Mouse (Mus musculus): ENCODE results near the gene Prr22. TPM values are rescaled to one million over a fixed set of nuclear protein-coding genes. Genes with fewer than 3 reads are reported as not detected.

Prr22 gene
- total RNA-seq, 2 experiments from 2014 or later = 0.48 to 0.49 TPM

GRCm38 (mm10) chr17:56799276-56799675 is 29.2 kb downstream of the Prr22 start:
- DNase-seq = no peak
- intact Hi-C loops (cut with DNase I) = no loop called here

DNA sequence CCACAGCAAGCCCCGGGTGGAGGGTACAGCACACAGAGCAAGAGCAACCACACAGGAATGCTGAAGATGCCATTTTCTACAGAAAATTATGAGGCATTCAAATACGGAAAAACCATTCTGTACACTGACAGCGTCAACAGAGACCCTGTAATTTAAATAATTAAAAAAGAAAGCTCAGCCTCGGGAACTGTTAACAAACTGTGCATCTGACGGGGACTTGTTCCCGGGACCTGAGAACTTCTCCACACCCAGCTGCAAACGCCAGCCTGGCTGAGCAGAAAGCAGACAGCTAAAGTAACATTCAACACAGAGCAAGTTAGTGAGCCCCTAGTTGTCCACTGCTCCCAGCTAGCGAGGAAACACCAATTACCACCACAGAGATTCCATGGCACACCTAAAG is 32.0 kb downstream of the Prr22 start:
- intact Hi-C loops (cut with DNase I) = loop anchor here (10.0 kb wide), 1 partner anchor 533 kb away; no protein-coding TSS in a partner anchor
- DNase-seq = no peak

DNA sequence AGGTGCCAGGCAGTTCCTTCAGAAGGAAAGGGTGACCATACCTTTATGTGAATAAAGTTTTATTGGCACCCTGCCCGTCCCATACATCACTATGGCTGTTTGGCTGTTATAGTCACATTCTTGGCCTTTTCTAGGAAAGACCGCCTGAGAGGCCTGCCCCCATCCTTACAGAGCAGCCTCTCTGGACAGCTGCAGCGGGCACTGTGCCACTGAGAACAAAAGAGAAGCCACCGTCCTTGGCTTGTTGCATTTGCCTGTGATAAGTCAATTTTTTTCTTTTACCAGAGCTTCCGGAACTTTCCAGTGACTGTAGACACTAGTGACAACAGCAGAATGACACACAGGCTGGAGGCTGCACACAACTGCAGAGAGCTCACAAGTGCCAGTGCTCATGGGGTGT is 34.9 kb downstream of the Prr22 start:
- no peak for DNase-seq

GRCm38 (mm10) chr17:56805784-56806183 is 35.7 kb downstream of the Prr22 start:
- intact Hi-C loops (cut with DNase I) = loop anchor here (5.0 to 10.0 kb wide), 3 partner anchors 37 to 529 kb away; partner anchors contain the start of gene Mllt1
- DNase-seq = no peak

More for the DNA sequence above, 34.9 kb downstream of the Prr22 start:
- intact Hi-C loops (cut with DNase I) = loop anchor here (5.0 to 10.0 kb wide), 3 partner anchors 37 to 530 kb away; partner anchors contain the start of gene Mllt1

GRCm38 (mm10) chr17:56808518-56808917 is 38.5 kb downstream of the Prr22 start:
- DNase-seq = peak; percentile 78 to 87
- intact Hi-C loops (cut with DNase I) = loop anchor here (2.0 to 10.0 kb wide), 6 partner anchors 34 to 526 kb away; partner anchors contain the start of gene Mllt1

- DNase-seq = peak; percentile 91 to 94
- intact Hi-C loops (cut with DNase I) = no loop called here
Measured at GRCm38 (mm10) chr17:56810245-56810644, 40.2 kb downstream of the Prr22 start.

GRCm38 (mm10) chr17:56814316-56815056 is 44.4 kb downstream of the Prr22 start:
- intact Hi-C loops (cut with DNase I) = no loop called here
- DNase-seq = peak; percentile 89 to 90

DNA sequence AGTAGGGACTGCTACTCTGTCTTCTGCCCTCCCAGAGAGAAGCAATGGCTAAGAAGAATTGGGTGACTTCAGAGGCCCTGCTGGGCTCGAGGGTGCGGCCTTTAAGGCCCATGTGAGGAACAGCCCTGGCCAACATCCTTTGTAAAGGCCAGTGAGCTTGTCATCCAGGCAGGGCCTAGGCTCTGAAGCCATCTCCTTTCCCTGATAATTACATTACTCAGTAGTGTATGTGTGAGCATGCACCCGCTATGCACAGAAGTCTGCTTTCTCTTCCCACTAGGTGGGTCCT is 45.0 kb downstream of the Prr22 start:
- intact Hi-C loops (cut with DNase I) = no loop called here
- no peak for DNase-seq

DNA sequence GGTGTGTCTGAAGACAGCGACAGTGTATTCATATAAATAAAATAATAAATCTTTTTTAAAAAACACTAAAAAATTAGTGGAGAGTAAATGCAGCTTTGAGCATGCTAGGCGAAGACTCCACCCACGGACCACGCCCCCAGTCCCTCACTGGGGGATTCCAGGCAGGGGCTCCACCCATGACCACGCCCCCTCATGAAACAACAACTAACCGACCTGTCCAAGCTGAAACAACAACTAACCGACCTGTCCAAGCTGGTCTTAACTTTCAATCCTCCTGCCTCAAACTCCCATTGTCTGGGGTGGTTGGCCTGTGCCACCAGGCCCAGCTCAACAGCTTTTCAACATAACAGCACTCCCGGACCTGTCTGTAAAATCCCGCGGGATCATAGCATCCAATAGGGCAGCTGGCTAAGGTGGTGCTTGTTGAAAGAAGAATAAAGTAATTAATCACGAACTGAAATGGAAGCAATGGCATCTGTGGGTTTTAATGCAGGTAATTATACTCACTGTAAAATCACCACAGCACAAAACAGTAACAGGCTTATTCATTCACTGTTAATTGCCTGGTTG is 48.1 kb downstream of the Prr22 start:
- intact Hi-C loops (cut with DNase I) = no loop called here
- no peak for DNase-seq

- no peak for DNase-seq
- intact Hi-C loops (cut with DNase I) = no loop called here
Measured at GRCm38 (mm10) chr17:56819032-56819545, 49.0 kb downstream of the Prr22 start.

GRCm38 (mm10) chr17:56819694-56820111 is 49.7 kb downstream of the Prr22 start:
- intact Hi-C loops (cut with DNase I) = loop anchor here (10.0 kb wide), 1 partner anchor 235 kb away; the partner anchor contains the start of genes Crb3 and Slc25a23
- DNase-seq = no peak

Other genes starting within 250 kb of the Prr22 start
- under 1 TPM; 0.43 to 0.51 TPM for gene Gm20219, start 215.9 kb upstream of the Prr22 start, total RNA-seq (2021)
- 10 to 100 TPM; 62.2 to 65.6 TPM for gene Safb2, start 185.7 kb upstream of the Prr22 start, total RNA-seq (2021)
- gene Safb, start 185.4 kb upstream of the Prr22 start, total RNA-seq (2021) = 10 to 100 TPM; 78.1 to 88.8 TPM
- 100 to 1,000 TPM; 347 to 349 TPM for gene 2410015M20Rik, start 160.5 kb upstream of the Prr22 start, total RNA-seq (2021)
- gene Rpl36, start 156.8 kb upstream of the Prr22 start, total RNA-seq (2021) = 100 to 1,000 TPM; 717 to 746 TPM
- 100 to 1,000 TPM in 1 of 2 experiments, 10 to 100 TPM in 1; 97.3 to 104 TPM for gene Lonp1, start 143.4 kb upstream of the Prr22 start, total RNA-seq (2021)
- gene Catsperd, start 142.1 kb upstream of the Prr22 start, total RNA-seq (2021) = not detected
- gene Ranbp3, start 97.0 kb upstream of the Prr22 start, total RNA-seq (2021) = 10 to 100 TPM; 41.8 to 44.7 TPM
- gene Ndufa11, start 52.5 kb upstream of the Prr22 start, total RNA-seq (2021) = 100 to 1,000 TPM; 796 to 811 TPM
- 1 to 10 TPM; 5.3 to 7.6 TPM for gene Vmac, start 52.2 kb upstream of the Prr22 start, total RNA-seq (2021)
- 10 to 100 TPM; 19.7 to 20.0 TPM for gene Nrtn, start 12.7 kb upstream of the Prr22 start, total RNA-seq (2021)
- gene Dus3l, start 5.5 kb upstream of the Prr22 start, total RNA-seq (2021) = 10 to 100 TPM; 19.6 to 21.6 TPM
- gene Rfx2, start 60.8 kb downstream of the Prr22 start, total RNA-seq (2021) = 1 to 10 TPM; 4.3 to 6.0 TPM
- gene Acsbg2, start 104.2 kb downstream of the Prr22 start, total RNA-seq (2021) = not detected
- not detected for gene 1700061G19Rik, start 105.2 kb downstream of the Prr22 start, total RNA-seq (2021)
- 10 to 100 TPM; 22.0 to 22.7 TPM for gene Mllt1, start 165.2 kb downstream of the Prr22 start, total RNA-seq (2021)
- gene Acer1, start 211.9 kb downstream of the Prr22 start, total RNA-seq (2021) = not detected
- gene Clpp, start 220.1 kb downstream of the Prr22 start, total RNA-seq (2021) = 10 to 100 TPM; 57.3 to 64.0 TPM
- gene Alkbh7, start 227.1 kb downstream of the Prr22 start, total RNA-seq (2021) = 10 to 100 TPM; 49.6 to 52.8 TPM
- gene Pspn, start 229.8 kb downstream of the Prr22 start, total RNA-seq (2021) = not detected
- gene Gtf2f1, start 241.0 kb downstream of the Prr22 start, total RNA-seq (2021) = 10 to 100 TPM; 22.0 to 23.6 TPM
- gene Gm17949, start 241.2 kb downstream of the Prr22 start, total RNA-seq (2021) = not detected